Mouse (Mus musculus) forebrain, embryonic 11.5 days (tissue): Measurements from ENCODE around the gene Osbpl11. TPM values are rescaled to one million over a fixed set of nuclear protein-coding genes. Genes with fewer than 3 reads are reported as not detected.
A peak's percentile ranks its signal among the peaks of the same experiment; 100 is the strongest.
"Not testable (repeated sequence)": the region's sequence is repeated elsewhere in the genome, so short reads cannot be mapped to it uniquely, and the experiment has no call there.

Experiments
- ATAC-seq: fragments of 200-750 bp; cut with Nextera tagmentation; replicated peaks from 2 replicates; pipeline ENCODE4 v1.8.0; 2017; ENCODE audit warnings: moderate TSS enrichment; ENCODE audit not compliant: low FRiP score
- DNase-seq: peaks from one replicate; pipeline ENCODE4 v3.0.0-alpha.2; 2017; ENCODE audit warnings: low spot score
- H3K27ac ChIP-seq: fragments of 300-500 bp; sonication (generic); 2 replicates; pipeline ENCODE4 v1.5.1; 2014; ENCODE audit warnings: low read depth, low read length
- H3K27me3 ChIP-seq: fragments of 300-500 bp; sonication (generic); 2 replicates; pipeline ENCODE4 v1.6.1; 2014; ENCODE audit warnings: mild to moderate bottlenecking, low read length, mixed read lengths; ENCODE audit not compliant: control insufficient read depth, insufficient read depth
- H3K36me3 ChIP-seq: fragments of 300-500 bp; sonication (generic); 2 replicates; pipeline ENCODE4 v1.6.1; 2014; ENCODE audit warnings: mild to moderate bottlenecking, low read length, moderate library complexity, mixed read lengths; ENCODE audit not compliant: control insufficient read depth, insufficient read depth
- H3K4me1 ChIP-seq: fragments of 300-500 bp; sonication (generic); replicated peaks from 2 replicates; pipeline ENCODE4 v1.6.1; 2014; ENCODE audit warnings: low read length, mixed read lengths; ENCODE audit not compliant: control insufficient read depth, insufficient read depth
- H3K4me2 ChIP-seq: fragments of 300-500 bp; sonication (generic); 2 replicates; pipeline ENCODE4 v1.6.1; 2014; ENCODE audit warnings: low read depth, mild to moderate bottlenecking, low read length, moderate library complexity, mixed read lengths; ENCODE audit not compliant: severe bottlenecking
- H3K4me3 ChIP-seq: fragments of 300-500 bp; sonication (generic); 2 replicates; pipeline ENCODE4 v1.5.1; 2014; ENCODE audit warnings: low read depth, low read length
- H3K9ac ChIP-seq: fragments of 300-500 bp; sonication (generic); 2 replicates; pipeline ENCODE4 v1.6.1; 2014; ENCODE audit warnings: low read length
- H3K9me3 ChIP-seq: fragments of 300-500 bp; sonication (generic); 2 replicates; pipeline ENCODE4 v1.6.1; 2016; ENCODE audit warnings: low read length, mixed read lengths; ENCODE audit not compliant: control insufficient read depth
- WGBS: fragments of 180-500 bp; shearing (Covaris S2); extraction: QIAGEN DNeasy Blood & Tissue Kit; methylation state at CpG from one replicate; pipeline ENCODE4 v1.1.7; 2014; 5-methylcytosine and 5-hydroxymethylcytosine counted together
- polyA plus RNA-seq: library from polyadenylated mRNA; unstranded; fragments of >200 nt; fragmentation: Nextera tagmentation; extraction: Ambion mirVana; gene quantifications from 2 replicates; pipeline ENCODE4 v1.2.1, GENCODE M21; 2014

Gene Osbpl11
- polyA plus RNA-seq = 26.2 and 26.7 TPM in 2 replicates

GRCm38 (mm10) chr16:33184901-33185260, at the start of gene Osbpl11:
TSS of gene Osbpl11 (plus strand) at chr16:33185071.
- H3K36me3 ChIP-seq = no peaks in the 10 kb centered on the region
- DNase-seq = peak; percentile 96
- H3K9me3 ChIP-seq = no peaks in the 10 kb centered on the region
- no peaks in the 10 kb centered on the region for H3K27me3 ChIP-seq
- under 1% methylated on average over 27 of the region's 27 CpGs for WGBS
- peak; percentile 95 for ATAC-seq
- H3K9ac ChIP-seq = peak within 1 kb of the TSS; percentile 95
- peaks cover 5% of the 10 kb centered on the region; the same call in 1 of the 2 replicates for H3K4me1 ChIP-seq
- H3K4me2 ChIP-seq = peak within 1 kb of the TSS; percentile 98
- peak within 1 kb of the TSS; percentile 70; the same call in 1 of the 2 replicates for H3K27ac ChIP-seq
- H3K4me3 ChIP-seq = peak within 1 kb of the TSS; percentile 89

- Histone ChIP-seq H3K9me3 (no peaks in the 10 kb centered on the region), H3K4me1 (no peaks in the 10 kb centered on the region), H3K9ac (no peak overlapping the region), H3K27ac (no peak overlapping the region), H3K4me2 (no peak overlapping the region), H3K4me3 (no peak overlapping the region), H3K27me3 (no peaks in the 10 kb centered on the region), H3K36me3 (no peaks in the 10 kb centered on the region)
- DNase-seq = no peak
- 75% methylated on average over 4 of the region's 4 CpGs for WGBS
- ATAC-seq = no peak
Observed at GRCm38 (mm10) chr16:33135167-33135566, 49.7 kb upstream of the Osbpl11 start.

GRCm38 (mm10) chr16:33139061-33139460, 45.8 kb upstream of the Osbpl11 start:
- not testable (repeated sequence) for H3K4me2 ChIP-seq, H3K27ac ChIP-seq, ATAC-seq, H3K36me3 ChIP-seq, DNase-seq, H3K9ac ChIP-seq, H3K4me3 ChIP-seq, H3K9me3 ChIP-seq, H3K27me3 ChIP-seq, H3K4me1 ChIP-seq
- 90% methylated on average over 6 of the region's 7 CpGs for WGBS

GRCm38 (mm10) chr16:33141758-33142280, 43.1 kb upstream of the Osbpl11 start:
- no peak overlapping the region for H3K27ac ChIP-seq
- ATAC-seq (no peak), DNase-seq (no peak)
- H3K9me3 ChIP-seq = no peaks in the 10 kb centered on the region
- no peak overlapping the region for H3K4me3 ChIP-seq
- no peaks in the 10 kb centered on the region for H3K4me1 ChIP-seq
- WGBS = 32% methylated on average over 3 of the region's 3 CpGs
- H3K36me3 ChIP-seq = no peaks in the 10 kb centered on the region
- H3K27me3 ChIP-seq = no peaks in the 10 kb centered on the region
- no peak overlapping the region for H3K9ac ChIP-seq
- no peak overlapping the region for H3K4me2 ChIP-seq

GRCm38 (mm10) chr16:33143452-33143851, 41.4 kb upstream of the Osbpl11 start:
- Histone ChIP-seq H3K4me2 (no peak overlapping the region), H3K4me1 (no peaks in the 10 kb centered on the region), H3K36me3 (no peaks in the 10 kb centered on the region), H3K4me3 (no peak overlapping the region), H3K27ac (no peak overlapping the region), H3K9me3 (no peaks in the 10 kb centered on the region), H3K9ac (no peak overlapping the region), H3K27me3 (no peaks in the 10 kb centered on the region)
- DNase-seq (no peak), ATAC-seq (no peak)
- 80% methylated on average over 2 of the region's 2 CpGs for WGBS

GRCm38 (mm10) chr16:33146185-33146584, 38.7 kb upstream of the Osbpl11 start:
- Histone ChIP-seq H3K36me3 (no peaks in the 10 kb centered on the region), H3K27ac (no peak overlapping the region), H3K27me3 (no peaks in the 10 kb centered on the region), H3K9me3 (no peaks in the 10 kb centered on the region), H3K4me1 (no peaks in the 10 kb centered on the region), H3K4me3 (no peak overlapping the region), H3K4me2 (no peak overlapping the region), H3K9ac (no peak overlapping the region)
- DNase-seq = no peak
- WGBS = 95% methylated on average over 3 of the region's 3 CpGs
- ATAC-seq = no peak

- WGBS = 84% methylated on average over 4 of the region's 4 CpGs
- Histone ChIP-seq H3K27me3 (no peaks in the 10 kb centered on the region), H3K4me3 (no peak overlapping the region), H3K27ac (no peak overlapping the region), H3K9ac (no peak overlapping the region), H3K36me3 (no peaks in the 10 kb centered on the region), H3K4me2 (no peak overlapping the region), H3K4me1 (no peaks in the 10 kb centered on the region), H3K9me3 (no peaks in the 10 kb centered on the region)
- DNase-seq = no peak
- ATAC-seq = no peak
Observed at GRCm38 (mm10) chr16:33148135-33148534, 36.7 kb upstream of the Osbpl11 start.

- 85% methylated on average over 9 of the region's 9 CpGs for WGBS
- H3K9me3 ChIP-seq, H3K36me3 ChIP-seq, DNase-seq, H3K4me3 ChIP-seq, H3K27me3 ChIP-seq, H3K27ac ChIP-seq, H3K4me2 ChIP-seq, H3K4me1 ChIP-seq, ATAC-seq, H3K9ac ChIP-seq: not testable (repeated sequence)
Observed at GRCm38 (mm10) chr16:33150875-33151274, 34.0 kb upstream of the Osbpl11 start.

GRCm38 (mm10) chr16:33151558-33151957, 33.3 kb upstream of the Osbpl11 start:
- H3K27ac ChIP-seq = no peak overlapping the region
- DNase-seq (no peak), ATAC-seq (no peak)
- H3K4me3 ChIP-seq = no peak overlapping the region
- H3K4me1 ChIP-seq = no peaks in the 10 kb centered on the region
- H3K4me2 ChIP-seq = no peak overlapping the region
- H3K9me3 ChIP-seq = no peaks in the 10 kb centered on the region
- WGBS = 82% methylated on average over 8 of the region's 8 CpGs
- H3K9ac ChIP-seq = no peak overlapping the region
- H3K27me3 ChIP-seq = no peaks in the 10 kb centered on the region
- H3K36me3 ChIP-seq = no peaks in the 10 kb centered on the region
